Mouse (Mus musculus) thymus, adult 2 months (tissue): Measurements from ENCODE around the gene Lhfp. TPM values are rescaled to one million over a fixed set of nuclear protein-coding genes. Genes with fewer than 3 reads are reported as not detected.

ENCODE experiments used
- DNase-seq: peaks from one replicate; pipeline ENCODE4 v3.0.0; 2021
- H3K27ac ChIP-seq: fragments of 200-500 bp; 2 replicates; pipeline ENCODE4 v1.5.1; 2012; ENCODE audit warnings: low read length, control low read depth; ENCODE audit not compliant: control insufficient read depth, insufficient read depth
- H3K27me3 ChIP-seq: fragments of 200-500 bp; 2 replicates; pipeline ENCODE4 v1.6.1; 2012; ENCODE audit warnings: mild to moderate bottlenecking, low read length, moderate library complexity, mixed read lengths; ENCODE audit not compliant: control insufficient read depth, insufficient read depth
- H3K36me3 ChIP-seq: fragments of 200-500 bp; 2 replicates; pipeline ENCODE4 v1.6.1; 2012; ENCODE audit warnings: mild to moderate bottlenecking, low read length, moderate library complexity; ENCODE audit not compliant: control insufficient read depth, insufficient read depth
- H3K4me1 ChIP-seq: fragments of 200-500 bp; replicated peaks from 2 replicates; pipeline ENCODE4 v1.6.1; 2012; ENCODE audit warnings: low read length; ENCODE audit not compliant: control insufficient read depth, insufficient read depth
- H3K4me3 ChIP-seq: fragments of 200-500 bp; 2 replicates; pipeline ENCODE4 v1.5.1; 2012; ENCODE audit warnings: mild to moderate bottlenecking, low read length, control low read depth, moderate library complexity; ENCODE audit not compliant: control insufficient read depth, insufficient read depth
- CTCF ChIP-seq: fragments of 200-500 bp; IDR thresholded peaks from 2 replicates; pipeline ENCODE4 v1.5.1; 2012; ENCODE audit warnings: mild to moderate bottlenecking, control low read depth, low read length, moderate library complexity, borderline replicate concordance; ENCODE audit not compliant: control insufficient read depth, poor library complexity, insufficient read depth; ENCODE audit errors: extremely low read depth
- POLR2A ChIP-seq: fragments of 200-500 bp; IDR thresholded peaks from 2 replicates; pipeline ENCODE4 v1.6.1; 2012; ENCODE audit warnings: mild to moderate bottlenecking, low read length, control low read depth, moderate library complexity; ENCODE audit not compliant: control insufficient read depth, poor library complexity, insufficient read depth; ENCODE audit errors: extremely low read depth
- WGBS: fragments of 180-500 bp; shearing (Covaris S2); methylation state at CpG from one replicate; pipeline ENCODE4 v1.1.7; 2018; 5-methylcytosine and 5-hydroxymethylcytosine counted together
- polyA plus RNA-seq: library from polyadenylated mRNA; depleted of rRNA; stranded (reverse); fragments of >200 nt; gene quantifications from 2 replicates; pipeline ENCODE4 v1.2.3, GENCODE M21; 2012

Lhfp gene
- polyA plus RNA-seq, 1 experiment, result 18.7 TPM

DNA sequence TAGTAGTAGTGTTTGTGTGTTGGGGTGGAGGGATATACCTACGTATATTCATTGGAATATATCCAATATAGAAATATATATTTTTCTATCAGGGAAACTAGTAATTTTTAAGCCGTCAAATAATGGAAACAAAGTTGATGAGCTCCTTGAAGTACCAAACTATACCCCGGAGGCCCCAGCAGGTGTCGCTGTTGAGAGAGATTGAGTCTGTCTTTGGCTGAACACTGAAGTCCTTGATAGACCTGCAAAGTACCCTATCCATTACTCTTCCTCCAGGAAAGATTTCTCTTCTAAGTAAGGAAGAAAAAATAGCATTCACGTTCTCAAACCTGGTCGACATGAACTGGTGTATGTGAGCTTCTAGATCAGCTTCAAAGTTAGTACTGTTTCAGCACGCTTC lies 12.3 kb upstream of the Lhfp start:
- 24% methylated on average over 7 of the region's 7 CpGs for WGBS

DNA sequence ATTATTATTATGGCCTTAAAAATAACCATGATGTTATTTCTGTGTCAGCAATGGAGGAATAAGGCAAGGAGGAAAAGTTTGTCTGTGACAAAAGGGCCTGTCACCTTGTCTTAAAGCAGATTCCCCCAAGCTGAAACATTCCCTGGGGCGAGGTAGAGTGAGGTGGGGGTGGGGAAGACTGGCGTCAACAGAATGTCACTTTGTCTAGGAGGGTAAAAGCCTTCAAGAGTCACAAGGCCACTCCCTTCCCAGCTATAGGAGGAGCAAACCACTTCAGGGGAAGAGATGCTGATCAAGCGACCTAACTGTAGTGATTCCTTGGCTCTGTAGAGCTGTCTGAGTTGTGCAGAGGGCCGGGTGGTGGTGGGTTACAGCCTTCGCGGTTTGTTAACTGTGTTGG lies 9.7 kb upstream of the Lhfp start:
- DNase-seq, result no peak
- Histone ChIP-seq H3K4me1 (peaks cover 18% of the 10 kb centered on the region), H3K27ac (peak overlapping the region; percentile 47; the same call in 1 of the 2 replicates), H3K36me3 (no peaks in the 10 kb centered on the region), H3K4me3 (no peak overlapping the region), H3K27me3 (no peaks in the 10 kb centered on the region)
- TF ChIP-seq CTCF (no peak), POLR2A (no peak)
- WGBS, result 66% methylated on average over 6 of the region's 6 CpGs

More for the DNA sequence above, 12.3 kb upstream of the Lhfp start:
- DNase-seq, result peak; percentile 70
- Histone ChIP-seq H3K27me3 (no peaks in the 10 kb centered on the region), H3K4me1 (peaks cover 16% of the 10 kb centered on the region), H3K36me3 (no peaks in the 10 kb centered on the region), H3K27ac (no peak overlapping the region), H3K4me3 (no peak overlapping the region)
- no peak for TF ChIP-seq CTCF
- no peak for TF ChIP-seq POLR2A

GRCm38 (mm10) chr3:53032432-53032831 lies 8.9 kb upstream of the Lhfp start:
- no peaks in the 10 kb centered on the region for H3K27me3 ChIP-seq
- H3K27ac ChIP-seq, result peak overlapping the region; percentile 93
- 45% methylated on average over 5 of the region's 5 CpGs for WGBS
- peak; percentile 47 for DNase-seq
- H3K4me1 ChIP-seq, result peaks cover 21% of the 10 kb centered on the region
- no peaks in the 10 kb centered on the region for H3K36me3 ChIP-seq
- no peak for TF ChIP-seq POLR2A
- no peak for TF ChIP-seq CTCF
- H3K4me3 ChIP-seq, result no peak overlapping the region

DNA sequence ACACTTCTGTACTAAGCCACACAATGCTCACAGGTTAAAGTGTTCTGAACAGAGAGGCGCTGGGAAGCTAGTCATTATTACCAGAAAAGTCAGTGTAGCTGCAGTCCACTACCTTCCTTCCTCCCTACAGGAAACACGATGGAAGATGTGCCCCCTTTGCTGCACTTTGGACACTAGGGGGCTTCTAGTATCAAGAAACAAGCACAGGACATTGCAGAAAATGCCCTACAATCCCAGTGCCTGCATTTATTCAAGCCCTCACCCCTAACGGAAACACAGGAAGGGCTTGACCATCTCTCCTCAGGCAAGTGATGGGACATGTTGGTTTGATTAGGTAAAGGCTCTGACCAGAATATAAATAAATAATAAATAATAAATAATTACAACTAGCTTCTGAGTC lies 7.9 kb upstream of the Lhfp start:
- 18% methylated on average over 3 of the region's 3 CpGs for WGBS
- no peak overlapping the region for H3K27ac ChIP-seq
- H3K36me3 ChIP-seq, result no peaks in the 10 kb centered on the region
- H3K4me3 ChIP-seq, result no peak overlapping the region
- TF ChIP-seq POLR2A (no peak), CTCF (no peak)
- peak; percentile 23 for DNase-seq
- no peaks in the 10 kb centered on the region for H3K27me3 ChIP-seq
- peaks cover 21% of the 10 kb centered on the region for H3K4me1 ChIP-seq

GRCm38 (mm10) chr3:53036076-53036475 lies 5.3 kb upstream of the Lhfp start:
- no peak overlapping the region for H3K4me3 ChIP-seq
- H3K27ac ChIP-seq, result no peak overlapping the region
- H3K4me1 ChIP-seq, result peaks cover 22% of the 10 kb centered on the region
- H3K27me3 ChIP-seq, result peaks cover 5% of the 10 kb centered on the region; the same call in 1 of the 2 replicates
- 38% methylated on average over 5 of the region's 5 CpGs for WGBS
- H3K36me3 ChIP-seq, result no peaks in the 10 kb centered on the region
- no peak for TF ChIP-seq CTCF
- TF ChIP-seq POLR2A, result no peak
- DNase-seq, result no peak

DNA sequence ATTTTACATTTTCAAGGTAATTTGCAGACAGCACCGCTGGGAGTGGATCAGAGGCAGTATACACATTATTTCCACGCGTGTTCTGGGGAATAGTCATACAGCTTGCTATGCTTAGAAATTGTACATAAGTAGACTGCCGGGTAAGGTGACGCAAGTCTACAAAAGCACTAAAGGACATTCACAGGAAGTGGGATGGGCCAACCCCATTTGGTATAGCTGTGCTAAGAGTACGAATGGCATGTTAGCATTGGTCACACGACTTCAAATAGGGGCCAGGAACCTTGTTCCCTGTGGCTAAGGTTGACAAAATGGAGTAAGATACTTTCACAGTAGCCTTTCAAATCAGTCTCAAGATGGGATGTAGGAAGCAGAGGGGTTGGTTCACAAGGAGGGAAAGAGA lies 4.4 kb upstream of the Lhfp start:
- Histone ChIP-seq H3K4me1 (peaks cover 22% of the 10 kb centered on the region), H3K27ac (no peak overlapping the region), H3K4me3 (no peak overlapping the region), H3K36me3 (no peaks in the 10 kb centered on the region), H3K27me3 (peaks cover 12% of the 10 kb centered on the region; the same call in 1 of the 2 replicates)
- no peak for DNase-seq
- 68% methylated on average over 7 of the region's 7 CpGs for WGBS
- TF ChIP-seq CTCF (no peak), POLR2A (no peak)

DNA sequence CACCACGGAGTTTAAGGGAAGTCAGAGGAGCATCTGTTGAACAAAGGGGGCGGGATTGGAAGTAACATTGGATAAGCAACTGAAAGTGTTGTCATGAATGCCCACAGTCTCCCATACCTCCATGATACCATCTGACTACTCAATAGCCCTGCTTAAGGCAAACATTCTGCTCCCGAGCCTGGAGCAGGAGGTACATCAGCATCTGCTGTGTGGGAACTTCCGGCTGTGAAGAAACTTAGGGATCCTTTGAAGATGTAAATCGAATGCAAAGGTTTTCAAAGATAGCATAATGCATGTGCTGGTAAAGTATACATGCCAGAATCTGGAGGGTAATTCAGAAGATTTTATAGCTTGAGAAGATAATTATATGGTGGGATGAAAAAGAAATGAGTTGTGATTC lies 2.4 kb upstream of the Lhfp start:
- 77% methylated on average over 5 of the region's 5 CpGs for WGBS
- Histone ChIP-seq H3K27me3 (peaks cover 15% of the 10 kb centered on the region), H3K4me3 (no peak overlapping the region)

DNA sequence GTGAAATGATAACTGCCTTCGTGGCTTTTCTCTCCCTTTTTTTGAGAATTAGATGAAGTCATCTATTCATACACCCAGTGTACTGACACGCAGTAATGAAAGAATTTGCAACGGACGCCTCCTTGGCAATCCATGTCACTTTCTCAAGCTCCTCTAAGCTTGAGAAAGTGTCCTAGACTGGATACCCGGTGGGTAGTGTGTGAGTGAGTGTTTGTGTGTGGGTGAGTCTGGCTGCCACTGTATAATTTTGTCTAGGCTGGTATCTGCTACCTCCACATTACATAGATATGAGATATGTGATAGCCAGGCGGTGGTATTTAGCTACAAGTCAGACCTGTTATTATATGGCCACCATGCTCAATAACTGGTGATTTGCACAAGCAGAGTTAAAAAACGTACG lies 1.6 kb upstream of the Lhfp start:
- Histone ChIP-seq H3K36me3 (no peaks in the 10 kb centered on the region), H3K27me3 (peaks cover 17% of the 10 kb centered on the region), H3K4me1 (peaks cover 12% of the 10 kb centered on the region), H3K27ac (no peak overlapping the region), H3K4me3 (no peak overlapping the region)
- 86% methylated on average over 8 of the region's 8 CpGs for WGBS
- no peak for DNase-seq
- TF ChIP-seq CTCF (no peak), POLR2A (no peak)

More for the DNA sequence above, 2.4 kb upstream of the Lhfp start:
- no peaks in the 10 kb centered on the region for H3K36me3 ChIP-seq
- H3K27ac ChIP-seq, result no peak overlapping the region
- H3K4me1 ChIP-seq, result peaks cover 12% of the 10 kb centered on the region
- DNase-seq, result no peak
- no peak for TF ChIP-seq POLR2A
- no peak for TF ChIP-seq CTCF
